Mouse (Mus musculus) kidney, adult 9 months (tissue): ENCODE measurements at regions not wholly inside any gene's neighbourhood (a gene's known extent, or its start where the extent isn't known, plus 50 kb on each side); places are given as distances from the start of the nearest gene placed in this dataset.
"Not testable (repeated sequence)": the region's sequence is repeated elsewhere in the genome, so short reads cannot be mapped to it uniquely, and the experiment has no call there.

Source experiments
- DNase-seq: peaks from one replicate; pipeline ENCODE4 v3.0.0; 2022

GRCm38 (mm10) chrX:94480748-94481147, 61.2 kb downstream of the Maged1 start:
- peak; percentile 6 for DNase-seq

DNA sequence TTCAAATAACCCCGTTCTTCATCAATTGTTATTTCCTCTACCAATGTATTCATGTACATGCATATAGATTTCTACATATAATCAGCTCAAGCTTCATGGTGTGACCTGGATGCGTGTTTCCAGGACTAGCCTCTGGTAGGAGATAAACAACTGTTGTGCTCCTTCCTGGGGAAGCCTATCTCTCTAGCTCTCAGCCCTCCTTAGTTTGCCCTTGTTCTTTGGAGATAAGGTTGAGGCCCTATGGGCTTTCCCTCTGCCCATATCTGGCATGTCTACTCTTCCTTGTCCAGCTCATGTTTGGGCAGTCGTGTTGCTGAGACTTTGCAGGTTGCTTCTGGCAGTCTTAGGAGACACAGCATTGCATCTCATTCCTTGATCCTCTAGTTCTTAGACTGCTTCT, 74.3 kb downstream of the Maged1 start:
- not testable (repeated sequence) for DNase-seq
